Comparison of ENCODE assay signal across 9 mouse cellular contexts in genomic region chr7:74325052-74325451, GRCm38 (mm10).
DNase-seq lines count a peak whose midpoint lies in the region; ATAC-seq and TF ChIP-seq lines count a peak whose summit lies in the region.
"Had no signal": no experiment of that assay in that cellular context is flagged by ENCODE, and none has a peak within 500 bp of the region (broad histone marks: within the 10 kb centered on the region; RNA-seq: fewer than 3 reads in every experiment).

No protein-coding gene starts in this region.

- no peak overlapping the region for H3K9ac ChIP-seq in midbrain, embryonic 11.5 days (ENCODE audit: low read length)
- H3K9ac ChIP-seq in forebrain, postnatal 0 days: no peak overlapping the region
- H3K9ac ChIP-seq in midbrain, embryonic 14.5 days (replicated peaks; ENCODE audit: low read length): no peak overlapping the region
- H3K9ac ChIP-seq in stomach, embryonic 16.5 days (ENCODE audit: low read length): no peak overlapping the region
- H3K9ac ChIP-seq: liver, embryonic 12.5 days had no signal

- no peak for ATAC-seq in midbrain, embryonic 11.5 days (ENCODE audit: low FRiP score)
- ATAC-seq in forebrain, postnatal 0 days: peak; percentile 87
- peak; percentile 57 for ATAC-seq in midbrain, embryonic 14.5 days (ENCODE audit: low FRiP score, low TSS enrichment)
- ATAC-seq in stomach, embryonic 16.5 days (ENCODE audit: insufficient read depth, low FRiP score): 0 out of 2 replicates have a peak, but pooled peaks have one; percentile 31
- ATAC-seq: liver, embryonic 12.5 days had no signal

- no peaks in the 10 kb centered on the region for H3K9me3 ChIP-seq in midbrain, embryonic 11.5 days (ENCODE audit: control insufficient read depth, low read length)
- H3K9me3 ChIP-seq in midbrain, embryonic 10.5 days (replicated peaks): no peaks in the 10 kb centered on the region
- H3K9me3 ChIP-seq in forebrain, postnatal 0 days (ENCODE audit: low read length): no peaks in the 10 kb centered on the region
- no peaks in the 10 kb centered on the region for H3K9me3 ChIP-seq in midbrain, embryonic 14.5 days (ENCODE audit: control insufficient read depth, low read length)
- no peaks in the 10 kb centered on the region for H3K9me3 ChIP-seq in stomach, embryonic 16.5 days (replicated peaks; ENCODE audit: control insufficient read depth, low read length)
- H3K9me3 ChIP-seq: liver, embryonic 12.5 days had no signal

- H3K4me2 ChIP-seq in midbrain, embryonic 11.5 days: no peak overlapping the region
- H3K4me2 ChIP-seq in forebrain, postnatal 0 days (ENCODE audit: low read depth): no peak overlapping the region
- H3K4me2 ChIP-seq in midbrain, embryonic 14.5 days (ENCODE audit: low read length): no peak overlapping the region
- H3K4me2 ChIP-seq in stomach, embryonic 16.5 days (ENCODE audit: low read depth, low read length): no peak overlapping the region
- H3K4me2 ChIP-seq: liver, embryonic 12.5 days had no signal

- 78% methylated on average over 8 of the region's 8 CpGs for WGBS in midbrain, embryonic 11.5 days
- 90% methylated on average over 8 of the region's 8 CpGs for WGBS in midbrain, embryonic 10.5 days
- 20% methylated on average over 8 of the region's 8 CpGs for WGBS in forebrain, postnatal 0 days
- 39% methylated on average over 8 of the region's 8 CpGs for WGBS in midbrain, embryonic 14.5 days
- WGBS in stomach, embryonic 16.5 days: 48% methylated on average over 8 of the region's 8 CpGs

- no peak overlapping the region for H3K27ac ChIP-seq in midbrain, embryonic 11.5 days (ENCODE audit: low read depth, low read length)
- H3K27ac ChIP-seq in midbrain, embryonic 10.5 days (replicated peaks): no peak overlapping the region
- H3K27ac ChIP-seq in forebrain, postnatal 0 days (ENCODE audit: low read depth, low read length): peak overlapping the region; percentile 40; the same call in 1 of the 2 replicates
- peak overlapping the region; percentile 41; the same call in 1 of the 2 replicates for H3K27ac ChIP-seq in midbrain, embryonic 14.5 days (replicated peaks; ENCODE audit: low read depth, low read length)
- H3K27ac ChIP-seq in stomach, embryonic 16.5 days (ENCODE audit: low read length): no peak overlapping the region
- H3K27ac ChIP-seq: liver, embryonic 12.5 days had no signal

- no peaks in the 10 kb centered on the region for H3K27me3 ChIP-seq in midbrain, embryonic 11.5 days (ENCODE audit: control insufficient read depth, insufficient read depth, low read length)
- no peaks in the 10 kb centered on the region for H3K27me3 ChIP-seq in midbrain, embryonic 10.5 days (ENCODE audit: low read depth, poor library complexity, severe bottlenecking)
- H3K27me3 ChIP-seq in forebrain, postnatal 0 days (ENCODE audit: insufficient read depth, low read length): no peaks in the 10 kb centered on the region
- no peaks in the 10 kb centered on the region for H3K27me3 ChIP-seq in midbrain, embryonic 14.5 days (ENCODE audit: control insufficient read depth, insufficient read depth, low read length)
- no peaks in the 10 kb centered on the region for H3K27me3 ChIP-seq in stomach, embryonic 16.5 days (ENCODE audit: control insufficient read depth, insufficient read depth, low read length)
- H3K27me3 ChIP-seq: liver, embryonic 12.5 days had no signal

- TF ChIP-seq CTCF in forebrain, postnatal 0 days (IDR thresholded peaks at IDR 0.05; ENCODE audit: low read depth): no peak

- H3K4me3 ChIP-seq in midbrain, embryonic 11.5 days (ENCODE audit: low read depth, low read length): no peak overlapping the region
- H3K4me3 ChIP-seq in midbrain, embryonic 10.5 days: no peak overlapping the region
- H3K4me3 ChIP-seq in forebrain, postnatal 0 days (ENCODE audit: low read depth, low read length): no peak overlapping the region
- no peak overlapping the region for H3K4me3 ChIP-seq in midbrain, embryonic 14.5 days (replicated peaks; ENCODE audit: low read depth, low read length)
- no peak overlapping the region for H3K4me3 ChIP-seq in stomach, embryonic 16.5 days (replicated peaks; ENCODE audit: low read length)
- H3K4me3 ChIP-seq: liver, embryonic 12.5 days had no signal

- DNase-seq in midbrain, embryonic 11.5 days (ENCODE audit: low spot score, missing footprints): peak; percentile 53
- DNase-seq in midbrain, embryonic 10.5 days (ENCODE audit: low spot score): no peak
- peak; percentile 80 for DNase-seq in forebrain, postnatal 0 days
- DNase-seq in midbrain, embryonic 14.5 days: peak; percentile 71
- DNase-seq in testis, postnatal 10 days (ENCODE audit: low spot score): no peak
- no peak for DNase-seq in heart, adult 11 months
- DNase-seq: thymus, postnatal 36 days had no signal

- H3K36me3 ChIP-seq in midbrain, embryonic 11.5 days (ENCODE audit: control insufficient read depth, insufficient read depth, low read length): no peaks in the 10 kb centered on the region
- no peaks in the 10 kb centered on the region for H3K36me3 ChIP-seq in midbrain, embryonic 10.5 days
- peaks cover under 1% of the 10 kb centered on the region; the same call in 1 of the 2 replicates for H3K36me3 ChIP-seq in forebrain, postnatal 0 days (ENCODE audit: insufficient read depth)
- no peaks in the 10 kb centered on the region for H3K36me3 ChIP-seq in midbrain, embryonic 14.5 days (ENCODE audit: control insufficient read depth, insufficient read depth, low read length)
- H3K36me3 ChIP-seq in stomach, embryonic 16.5 days (ENCODE audit: control insufficient read depth, insufficient read depth, low read length): no peaks in the 10 kb centered on the region
- H3K36me3 ChIP-seq: liver, embryonic 12.5 days had no signal

- H3K4me1 ChIP-seq in midbrain, embryonic 11.5 days (ENCODE audit: control insufficient read depth, insufficient read depth, low read length): no peaks in the 10 kb centered on the region
- H3K4me1 ChIP-seq in midbrain, embryonic 10.5 days: peaks cover 14% of the 10 kb centered on the region
- peaks cover 9% of the 10 kb centered on the region; the same call in 1 of the 2 replicates for H3K4me1 ChIP-seq in forebrain, postnatal 0 days (ENCODE audit: insufficient read depth)
- H3K4me1 ChIP-seq in midbrain, embryonic 14.5 days (ENCODE audit: control insufficient read depth, insufficient read depth, low read length): peaks cover 31% of the 10 kb centered on the region
- peaks cover 13% of the 10 kb centered on the region; the same call in 1 of the 2 replicates for H3K4me1 ChIP-seq in stomach, embryonic 16.5 days (ENCODE audit: control insufficient read depth, insufficient read depth, low read length)
- H3K4me1 ChIP-seq: liver, embryonic 12.5 days had no signal

Comparison
In these comparisons a context has a peak if more than half of its experiments do, and no peak if none do; other contexts are left out.
1. DNase-seq: peak in midbrain, embryonic 11.5 days (single experiment), forebrain, postnatal 0 days (single experiment) and midbrain, embryonic 14.5 days (single experiment); none in midbrain, embryonic 10.5 days (single experiment), testis, postnatal 10 days (single experiment) and heart, adult 11 months (single experiment).
2. H3K27ac ChIP-seq: peak in forebrain, postnatal 0 days (single experiment) and midbrain, embryonic 14.5 days (single experiment); none in midbrain, embryonic 11.5 days (single experiment), midbrain, embryonic 10.5 days (single experiment) and stomach, embryonic 16.5 days (single experiment).